Mouse (Mus musculus): ENCODE results near the gene Mc1r. TPM values are rescaled to one million over a fixed set of nuclear protein-coding genes. Genes with fewer than 3 reads are reported as not detected.

Gene Mc1r
- polyA plus RNA-seq, 2 experiments, result 0.05 to 0.06 TPM

DNA sequence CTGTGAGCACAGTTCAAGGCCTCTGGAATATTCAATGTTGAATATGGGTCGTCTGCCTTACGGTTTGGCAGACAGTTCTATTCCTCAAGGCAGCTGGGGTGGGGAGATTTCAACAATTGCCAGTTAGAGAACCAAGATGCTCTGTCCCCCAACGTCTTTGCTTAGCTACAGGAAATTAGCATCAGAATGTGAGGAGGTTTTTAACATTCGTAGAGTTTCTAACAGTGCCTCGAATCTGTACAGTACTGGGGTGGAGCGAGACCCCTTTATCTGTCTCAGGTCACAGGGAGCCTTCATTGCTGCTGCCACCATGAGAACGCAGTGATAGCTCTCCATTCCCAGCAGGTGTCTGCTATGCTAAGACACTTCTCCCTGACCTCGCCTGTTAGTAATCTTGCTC lies 30.8 kb upstream of the Mc1r start:
- peaks cover 5% of the 10 kb centered on the region for H3K4me1 ChIP-seq (ENCODE audit: control insufficient read depth, insufficient read depth, low read length)
- H3K4me3 ChIP-seq (replicated peaks; ENCODE audit: low read length), result no peak overlapping the region
- H3K9me3 ChIP-seq (ENCODE audit: control insufficient read depth, low read length), result no peaks in the 10 kb centered on the region
- ATAC-seq (ENCODE audit: low FRiP score, low read depth) (no peak), DNase-seq (ENCODE audit: low spot score) (no peak)
- H3K27me3 ChIP-seq (ENCODE audit: control insufficient read depth, insufficient read depth, low read length), result no peaks in the 10 kb centered on the region
- peaks cover 19% of the 10 kb centered on the region for H3K36me3 ChIP-seq (ENCODE audit: control insufficient read depth, insufficient read depth, low read length)
- 80% methylated on average over 8 of the region's 8 CpGs for WGBS
- no peak overlapping the region for H3K27ac ChIP-seq (replicated peaks; ENCODE audit: low read depth, low read length)
- no peak for TF ChIP-seq POLR2A (IDR thresholded peaks at IDR 0.05; ENCODE audit: borderline replicate concordance, extremely low read depth, insufficient read depth, insufficient read length)
- 0 out of 2 replicates have a peak overlapping the region, but pooled peaks have one; percentile 12 for H3K9ac ChIP-seq (ENCODE audit: low read depth, low read length, severe bottlenecking)
- no peak overlapping the region for H3K4me2 ChIP-seq (replicated peaks; ENCODE audit: low read depth, low read length, severe bottlenecking)

- TF ChIP-seq POLR2A (IDR thresholded peaks at IDR 0.05; ENCODE audit: borderline replicate concordance, extremely low read depth, insufficient read depth, insufficient read length), result no peak
- ATAC-seq (ENCODE audit: low FRiP score, low read depth), result no peak
- peaks cover 69% of the 10 kb centered on the region for H3K36me3 ChIP-seq (ENCODE audit: control insufficient read depth, insufficient read depth, low read length)
- 84% methylated on average over 4 of the region's 4 CpGs for WGBS
- H3K4me1 ChIP-seq (ENCODE audit: control insufficient read depth, insufficient read depth, low read length), result no peaks in the 10 kb centered on the region
- H3K9me3 ChIP-seq (ENCODE audit: control insufficient read depth, low read length), result no peaks in the 10 kb centered on the region
- no peak overlapping the region for H3K9ac ChIP-seq (ENCODE audit: low read depth, low read length, severe bottlenecking)
- H3K4me3 ChIP-seq (replicated peaks; ENCODE audit: low read length), result no peak overlapping the region
- no peak overlapping the region for H3K4me2 ChIP-seq (replicated peaks; ENCODE audit: low read depth, low read length, severe bottlenecking)
- no peaks in the 10 kb centered on the region for H3K27me3 ChIP-seq (ENCODE audit: control insufficient read depth, insufficient read depth, low read length)
- no peak for DNase-seq (ENCODE audit: low spot score)
- no peak overlapping the region for H3K27ac ChIP-seq (replicated peaks; ENCODE audit: low read depth, low read length)
Observed at GRCm38 (mm10) chr8:123381711-123382110, 25.2 kb upstream of the Mc1r start.

DNA sequence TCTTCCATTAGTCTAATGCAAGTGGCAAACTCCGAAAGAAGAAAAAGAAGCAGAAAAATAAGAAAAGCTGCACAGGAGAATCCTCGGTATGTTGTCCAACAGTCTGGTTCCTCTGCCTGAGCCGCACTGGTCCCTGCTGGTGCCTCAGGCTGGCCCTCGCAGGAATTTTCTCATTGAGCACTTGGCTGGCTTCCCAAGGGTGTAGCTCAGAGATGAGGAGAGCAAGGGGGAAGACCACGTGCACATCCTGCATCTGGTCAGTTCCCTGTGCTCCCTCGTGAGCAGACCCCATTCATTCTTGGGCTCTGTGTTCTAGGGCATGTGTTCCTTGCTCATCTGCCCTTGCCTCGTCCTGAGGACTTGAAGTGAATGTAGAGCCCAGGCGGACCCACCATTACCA lies 24.4 kb upstream of the Mc1r start:
- no peak overlapping the region for H3K27ac ChIP-seq (replicated peaks; ENCODE audit: low read depth, low read length)
- WGBS, result 89% methylated on average over 8 of the region's 8 CpGs
- no peaks in the 10 kb centered on the region for H3K4me1 ChIP-seq (ENCODE audit: control insufficient read depth, insufficient read depth, low read length)
- no peaks in the 10 kb centered on the region for H3K9me3 ChIP-seq (ENCODE audit: control insufficient read depth, low read length)
- H3K27me3 ChIP-seq (ENCODE audit: control insufficient read depth, insufficient read depth, low read length), result no peaks in the 10 kb centered on the region
- no peak overlapping the region for H3K4me3 ChIP-seq (replicated peaks; ENCODE audit: low read length)
- no peak for DNase-seq (ENCODE audit: low spot score)
- no peak overlapping the region for H3K9ac ChIP-seq (ENCODE audit: low read depth, low read length, severe bottlenecking)
- no peak overlapping the region for H3K4me2 ChIP-seq (replicated peaks; ENCODE audit: low read depth, low read length, severe bottlenecking)
- ATAC-seq (ENCODE audit: low FRiP score, low read depth), result no peak
- TF ChIP-seq POLR2A (IDR thresholded peaks at IDR 0.05; ENCODE audit: borderline replicate concordance, extremely low read depth, insufficient read depth, insufficient read length), result no peak
- H3K36me3 ChIP-seq (ENCODE audit: control insufficient read depth, insufficient read depth, low read length), result peaks cover 77% of the 10 kb centered on the region

- WGBS, result 73% methylated on average over 9 of the region's 9 CpGs
Observed at GRCm38 (mm10) chr8:123384883-123385540, 21.9 kb upstream of the Mc1r start.

DNA sequence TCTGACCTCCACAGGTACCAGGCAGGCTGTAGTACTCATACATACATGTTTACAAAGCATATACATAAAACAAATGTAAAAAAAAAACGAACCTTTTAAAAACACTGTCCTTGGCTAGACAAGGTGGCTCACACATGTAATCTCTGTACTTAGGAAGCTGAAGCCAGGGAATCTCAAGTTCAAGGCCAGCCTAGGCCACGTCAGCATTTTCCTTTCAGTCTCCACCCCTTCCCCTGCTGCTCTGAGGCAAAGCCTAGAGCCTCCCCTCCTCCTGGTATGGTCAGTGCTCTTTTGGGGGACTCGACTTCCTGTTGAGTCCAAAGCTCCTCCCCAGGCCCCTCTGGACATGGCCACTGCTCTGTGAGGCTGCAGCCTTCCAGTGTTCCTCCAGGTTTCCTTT lies 19.9 kb upstream of the Mc1r start:
- WGBS, result 92% methylated on average over 3 of the region's 3 CpGs
- H3K9ac ChIP-seq (ENCODE audit: low read depth, low read length, severe bottlenecking), result no peak overlapping the region
- ATAC-seq (ENCODE audit: low FRiP score, low read depth) (no peak), DNase-seq (ENCODE audit: low spot score) (no peak)
- H3K4me2 ChIP-seq (replicated peaks; ENCODE audit: low read depth, low read length, severe bottlenecking), result no peak overlapping the region
- no peak for TF ChIP-seq POLR2A (IDR thresholded peaks at IDR 0.05; ENCODE audit: borderline replicate concordance, extremely low read depth, insufficient read depth, insufficient read length)
- H3K9me3 ChIP-seq (ENCODE audit: control insufficient read depth, low read length), result no peaks in the 10 kb centered on the region
- H3K4me1 ChIP-seq (ENCODE audit: control insufficient read depth, insufficient read depth, low read length), result no peaks in the 10 kb centered on the region
- H3K36me3 ChIP-seq (ENCODE audit: control insufficient read depth, insufficient read depth, low read length), result peaks cover 99% of the 10 kb centered on the region
- H3K27ac ChIP-seq (replicated peaks; ENCODE audit: low read depth, low read length), result no peak overlapping the region
- H3K27me3 ChIP-seq (ENCODE audit: control insufficient read depth, insufficient read depth, low read length), result no peaks in the 10 kb centered on the region
- H3K4me3 ChIP-seq (replicated peaks; ENCODE audit: low read length), result no peak overlapping the region

More at GRCm38 (mm10) chr8:123384883-123385540, 21.9 kb upstream of the Mc1r start:
- no peak for TF ChIP-seq POLR2A (IDR thresholded peaks at IDR 0.05; ENCODE audit: borderline replicate concordance, extremely low read depth, insufficient read depth, insufficient read length)
- Histone ChIP-seq H3K4me3 (replicated peaks; ENCODE audit: low read length) (no peak overlapping the region), H3K27ac (replicated peaks; ENCODE audit: low read depth, low read length) (no peak overlapping the region), H3K9me3 (ENCODE audit: control insufficient read depth, low read length) (no peaks in the 10 kb centered on the region), H3K27me3 (ENCODE audit: control insufficient read depth, insufficient read depth, low read length) (no peaks in the 10 kb centered on the region), H3K4me1 (ENCODE audit: control insufficient read depth, insufficient read depth, low read length) (no peaks in the 10 kb centered on the region), H3K36me3 (ENCODE audit: control insufficient read depth, insufficient read depth, low read length) (peaks cover 95% of the 10 kb centered on the region), H3K9ac (ENCODE audit: low read depth, low read length, severe bottlenecking) (no peak overlapping the region), H3K4me2 (replicated peaks; ENCODE audit: low read depth, low read length, severe bottlenecking) (no peak overlapping the region)
- DNase-seq (ENCODE audit: low spot score) (no peak), ATAC-seq (ENCODE audit: low FRiP score, low read depth) (no peak)

Data from limb, embryonic 14.5 days (tissue).